Mouse (Mus musculus) neural tube, embryonic 12.5 days (tissue): ENCODE data around the gene Ccl5. TPM values are rescaled to one million over a fixed set of nuclear protein-coding genes. Genes with fewer than 3 reads are reported as not detected.

Experiments used
- ATAC-seq: fragments of 200-750 bp; cut with Nextera tagmentation; 2 replicates; pipeline ENCODE4 v1.8.0; 2017; ENCODE audit warnings: low read depth, mild to moderate bottlenecking, moderate TSS enrichment, moderate library complexity; ENCODE audit not compliant: low FRiP score
- H3K27ac ChIP-seq: fragments of 300-500 bp; sonication (generic); 2 replicates; pipeline ENCODE4 v1.5.1; 2016
- H3K27me3 ChIP-seq: fragments of 300-500 bp; sonication (generic); replicated peaks from 2 replicates; pipeline ENCODE4 v1.6.1; 2016; ENCODE audit warnings: mild to moderate bottlenecking
- H3K36me3 ChIP-seq: fragments of 300-500 bp; sonication (generic); 2 replicates; pipeline ENCODE4 v1.6.1; 2016; ENCODE audit warnings: mild to moderate bottlenecking
- H3K4me1 ChIP-seq: fragments of 300-500 bp; sonication (generic); 2 replicates; pipeline ENCODE4 v1.6.1; 2016
- H3K4me2 ChIP-seq: fragments of 300-500 bp; sonication (generic); replicated peaks from 2 replicates; pipeline ENCODE4 v1.6.1; 2016; ENCODE audit warnings: mild to moderate bottlenecking
- H3K4me3 ChIP-seq: fragments of 300-500 bp; sonication (generic); 2 replicates; pipeline ENCODE4 v1.5.1; 2016
- H3K9ac ChIP-seq: fragments of 300-500 bp; sonication (generic); 2 replicates; pipeline ENCODE4 v1.6.1; 2016; ENCODE audit warnings: mild to moderate bottlenecking
- H3K9me3 ChIP-seq: fragments of 300-500 bp; sonication (generic); 2 replicates; pipeline ENCODE4 v1.6.1; 2016; ENCODE audit warnings: mild to moderate bottlenecking
- WGBS: fragments of 180-500 bp; shearing (Covaris S2); methylation state at CpG from one replicate; pipeline ENCODE4 v1.1.7; 2016; 5-methylcytosine and 5-hydroxymethylcytosine counted together
- polyA plus RNA-seq: library from polyadenylated mRNA; unstranded; fragments of >200 nt; fragmentation: Nextera tagmentation; extraction: Ambion mirVana; gene quantifications from 2 replicates; pipeline ENCODE4 v1.2.1, GENCODE M21; 2016

The Ccl5 gene
- polyA plus RNA-seq, 1 experiment from 2014 or later, result not detected

GRCm38 (mm10) chr11:83534609-83535423 lies 4.5 kb upstream of the Ccl5 start:
- no peak for ATAC-seq
- H3K9ac ChIP-seq, result no peak overlapping the region
- 58% methylated on average over 13 of the region's 13 CpGs for WGBS
- H3K9me3 ChIP-seq, result no peaks in the 10 kb centered on the region
- H3K27me3 ChIP-seq, result no peaks in the 10 kb centered on the region
- H3K36me3 ChIP-seq, result no peaks in the 10 kb centered on the region
- no peak overlapping the region for H3K27ac ChIP-seq
- no peak overlapping the region for H3K4me2 ChIP-seq
- H3K4me3 ChIP-seq, result no peak overlapping the region
- H3K4me1 ChIP-seq, result no peaks in the 10 kb centered on the region; the same call in 1 of the 2 replicates

- Histone ChIP-seq H3K4me3 (no peak overlapping the region), H3K4me2 (no peak overlapping the region), H3K36me3 (no peaks in the 10 kb centered on the region), H3K9ac (no peak overlapping the region), H3K9me3 (no peaks in the 10 kb centered on the region), H3K4me1 (no peaks in the 10 kb centered on the region; the same call in 1 of the 2 replicates), H3K27me3 (no peaks in the 10 kb centered on the region), H3K27ac (no peak overlapping the region)
- ATAC-seq, result no peak
- 88% methylated on average over 8 of the region's 8 CpGs for WGBS
Measured at GRCm38 (mm10) chr11:83534143-83534542, 3.8 kb upstream of the Ccl5 start.

- Histone ChIP-seq H3K27me3 (no peaks in the 10 kb centered on the region), H3K4me1 (no peaks in the 10 kb centered on the region; the same call in 1 of the 2 replicates), H3K36me3 (no peaks in the 10 kb centered on the region), H3K9ac (no peak overlapping the region), H3K9me3 (no peaks in the 10 kb centered on the region), H3K4me2 (no peak overlapping the region), H3K27ac (no peak overlapping the region), H3K4me3 (no peak overlapping the region)
- no peak for ATAC-seq
- 86% methylated on average over 1 of the region's 1 CpGs for WGBS
Measured at GRCm38 (mm10) chr11:83533192-83533591, 2.9 kb upstream of the Ccl5 start.

GRCm38 (mm10) chr11:83529024-83529423 lies 1.3 kb downstream of the Ccl5 start:
- WGBS, result 68% methylated on average over 12 of the region's 12 CpGs
- no peak overlapping the region for H3K4me2 ChIP-seq
- no peaks in the 10 kb centered on the region for H3K27me3 ChIP-seq
- H3K9ac ChIP-seq, result no peak overlapping the region
- ATAC-seq, result no peak
- H3K36me3 ChIP-seq, result no peaks in the 10 kb centered on the region
- H3K27ac ChIP-seq, result no peak overlapping the region
- H3K4me1 ChIP-seq, result no peaks in the 10 kb centered on the region
- no peaks in the 10 kb centered on the region for H3K9me3 ChIP-seq
- no peak overlapping the region for H3K4me3 ChIP-seq

GRCm38 (mm10) chr11:83522075-83522474 lies 8.2 kb downstream of the Ccl5 start, which contains the start of gene Heatr9:
Heatr9 (minus strand) TSS chr11:83522175.
- Histone ChIP-seq H3K27me3 (no peaks in the 10 kb centered on the region), H3K9ac (no peak within 1 kb of the TSS), H3K36me3 (no peaks in the 10 kb centered on the region), H3K4me3 (no peak within 1 kb of the TSS), H3K9me3 (no peaks in the 10 kb centered on the region), H3K4me2 (no peak within 1 kb of the TSS), H3K4me1 (no peaks in the 10 kb centered on the region), H3K27ac (no peak within 1 kb of the TSS)
- ATAC-seq, result no peak
- WGBS, result 90% methylated on average over 3 of the region's 3 CpGs

GRCm38 (mm10) chr11:83518371-83518770 lies 11.9 kb downstream of the Ccl5 start:
- WGBS, result 66% methylated on average over 6 of the region's 6 CpGs
- Histone ChIP-seq H3K4me2 (no peak overlapping the region), H3K36me3 (no peaks in the 10 kb centered on the region), H3K27ac (no peak overlapping the region), H3K4me3 (no peak overlapping the region), H3K9ac (no peak overlapping the region), H3K27me3 (no peaks in the 10 kb centered on the region), H3K4me1 (no peaks in the 10 kb centered on the region), H3K9me3 (no peaks in the 10 kb centered on the region)
- no peak for ATAC-seq

GRCm38 (mm10) chr11:83517153-83517552 lies 13.2 kb downstream of the Ccl5 start:
- Histone ChIP-seq H3K27ac (no peak overlapping the region), H3K4me3 (no peak overlapping the region), H3K36me3 (no peaks in the 10 kb centered on the region), H3K4me2 (no peak overlapping the region), H3K9ac (no peak overlapping the region), H3K9me3 (no peaks in the 10 kb centered on the region), H3K27me3 (no peaks in the 10 kb centered on the region), H3K4me1 (no peaks in the 10 kb centered on the region)
- ATAC-seq, result no peak

- H3K9me3 ChIP-seq, result no peaks in the 10 kb centered on the region
- H3K9ac ChIP-seq, result no peak overlapping the region
- H3K4me1 ChIP-seq, result no peaks in the 10 kb centered on the region
- H3K4me2 ChIP-seq, result no peak overlapping the region
- H3K27me3 ChIP-seq, result no peaks in the 10 kb centered on the region
- H3K4me3 ChIP-seq, result no peak overlapping the region
- no peak for ATAC-seq
- peaks cover 11% of the 10 kb centered on the region for H3K36me3 ChIP-seq
- no peak overlapping the region for H3K27ac ChIP-seq
Measured at GRCm38 (mm10) chr11:83509521-83509920, 20.8 kb downstream of the Ccl5 start.

GRCm38 (mm10) chr11:83504308-83504707 lies 26.0 kb downstream of the Ccl5 start:
- Histone ChIP-seq H3K4me3 (no peak overlapping the region), H3K4me2 (no peak overlapping the region), H3K27ac (no peak overlapping the region), H3K9ac (no peak overlapping the region), H3K36me3 (peaks cover 42% of the 10 kb centered on the region), H3K9me3 (no peaks in the 10 kb centered on the region), H3K27me3 (no peaks in the 10 kb centered on the region), H3K4me1 (no peaks in the 10 kb centered on the region)
- no peak for ATAC-seq
- 94% methylated on average over 5 of the region's 5 CpGs for WGBS

- no peak overlapping the region for H3K4me3 ChIP-seq
- no peaks in the 10 kb centered on the region for H3K27me3 ChIP-seq
- H3K4me2 ChIP-seq, result no peak overlapping the region
- ATAC-seq, result no peak
- peaks cover 17% of the 10 kb centered on the region for H3K36me3 ChIP-seq
- H3K27ac ChIP-seq, result no peak overlapping the region
- 60% methylated on average over 2 of the region's 2 CpGs for WGBS
- H3K4me1 ChIP-seq, result peaks cover 3% of the 10 kb centered on the region; the same call in 1 of the 2 replicates
- H3K9me3 ChIP-seq, result no peaks in the 10 kb centered on the region
- no peak overlapping the region for H3K9ac ChIP-seq
Measured at GRCm38 (mm10) chr11:83495571-83495970, 34.7 kb downstream of the Ccl5 start.

GRCm38 (mm10) chr11:83491488-83491887 lies 38.8 kb downstream of the Ccl5 start:
- no peak for ATAC-seq
- 92% methylated on average over 4 of the region's 4 CpGs for WGBS

More at GRCm38 (mm10) chr11:83491488-83491887, 38.8 kb downstream of the Ccl5 start:
- Histone ChIP-seq H3K36me3 (peaks cover 31% of the 10 kb centered on the region), H3K9ac (no peak overlapping the region), H3K4me3 (no peak overlapping the region), H3K27ac (no peak overlapping the region), H3K9me3 (no peaks in the 10 kb centered on the region), H3K4me2 (no peak overlapping the region), H3K27me3 (no peaks in the 10 kb centered on the region), H3K4me1 (peaks cover 3% of the 10 kb centered on the region; the same call in 1 of the 2 replicates)
